Mouse (Mus musculus) adrenal gland, postnatal 36 days (tissue): ENCODE measurements around the gene Ucp2. TPM values are rescaled to one million over a fixed set of nuclear protein-coding genes. Genes with fewer than 3 reads are reported as not detected.

ENCODE experiments used
- DNase-seq, 2 experiments: peaks; one replicate each; pipeline ENCODE4 v3.0.0; 2021; ENCODE audit warnings: mixed read lengths in 1 of 2
- long read RNA-seq, 2 experiments: library from polyadenylated mRNA; stranded (forward); transcript quantifications; one replicate each; pipeline ENCODE4 v2.0.0; 2021; ENCODE audit warnings: borderline sequencing depth in 2 of 2
- total RNA-seq, 2 experiments: library from RNA; stranded (reverse); gene quantifications; 2 replicates each; pipeline ENCODE4 v1.2.3; 2021

Ucp2 gene
- total RNA-seq, result 100 to 1,000 TPM; 187 to 302 TPM
- long read RNA-seq, experiment 1, transcript Ucp2-202 (8 exons, 3,988 nt), result major isoform, 36 of 50 reads
- long read RNA-seq, experiment 1, partial matches to known transcripts, result 10 of 50 reads
- long read RNA-seq, experiment 1, other reads (novel, unspliced or antisense), result 4 of 50 reads
- long read RNA-seq, experiment 2, transcript Ucp2-202 (8 exons, 3,988 nt), result major isoform, 38 of 45 reads
- long read RNA-seq, experiment 2, partial matches to known transcripts, result 5 of 45 reads
- long read RNA-seq, experiment 2, other reads (novel, unspliced or antisense), result 2 of 45 reads

DNA sequence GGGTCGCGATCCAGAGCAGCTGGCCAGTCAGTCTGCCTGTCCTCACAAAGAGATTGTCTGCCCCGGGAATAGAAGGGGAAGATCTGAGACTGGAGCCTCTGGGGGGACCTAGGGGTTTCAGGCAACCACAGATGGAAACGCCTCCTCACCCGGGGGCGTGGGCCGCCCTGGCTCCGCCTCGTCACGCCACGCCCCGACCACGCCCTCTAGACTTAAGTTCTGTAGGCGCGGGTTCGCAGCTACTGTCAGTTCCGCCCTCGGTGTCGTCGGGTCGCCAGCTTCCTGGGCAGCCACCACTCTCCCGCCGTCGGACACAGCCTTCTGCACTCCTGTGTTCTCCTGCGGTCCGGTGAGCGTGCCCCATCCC lies at the start of gene Ucp2:
Gene Ucp2, plus strand, starts transcription at position 221 of the 367 bp plus-strand sequence.
- peak; percentile 87 to 91 for DNase-seq

DNA sequence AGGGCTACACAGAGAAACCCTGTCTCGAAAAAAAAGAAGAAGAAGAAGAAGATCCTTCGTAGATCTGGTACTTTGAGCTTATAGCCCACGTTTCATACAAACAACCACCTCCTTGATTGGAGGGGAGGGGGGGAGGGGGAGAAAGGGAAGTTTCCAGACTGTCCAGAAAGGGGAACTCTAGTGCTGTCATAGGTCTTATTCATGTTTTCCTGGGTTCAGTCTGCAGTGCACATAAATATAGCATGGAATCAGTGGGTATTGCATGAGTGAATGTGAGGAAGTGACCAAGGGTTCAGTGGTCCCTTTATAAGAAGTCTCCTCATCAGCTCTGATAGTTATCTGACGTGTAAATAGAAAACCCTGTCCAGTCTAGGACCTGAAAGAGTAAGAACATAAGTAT lies 49.4 kb upstream of the Ucp2 start:
- no peak for DNase-seq

DNA sequence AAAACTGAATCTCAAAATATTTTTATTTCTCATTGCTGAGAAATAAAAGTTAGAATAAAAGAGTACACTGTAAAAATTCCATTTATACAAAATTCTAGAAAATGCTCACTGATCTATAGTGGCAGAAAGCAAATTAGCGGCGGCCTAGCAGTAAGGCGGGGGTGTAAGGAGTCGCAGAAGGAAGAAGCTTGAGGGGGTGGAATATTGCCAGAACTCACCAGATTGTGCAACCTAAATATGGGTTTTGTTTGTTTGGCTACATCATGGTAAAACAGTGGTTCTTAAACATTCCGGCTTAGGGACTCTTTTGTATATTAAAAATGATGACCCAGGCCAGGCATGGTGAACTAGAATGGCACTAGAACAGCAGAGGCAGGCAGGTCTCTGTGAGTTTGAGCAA lies 46.9 kb upstream of the Ucp2 start:
- no peak for DNase-seq

DNA sequence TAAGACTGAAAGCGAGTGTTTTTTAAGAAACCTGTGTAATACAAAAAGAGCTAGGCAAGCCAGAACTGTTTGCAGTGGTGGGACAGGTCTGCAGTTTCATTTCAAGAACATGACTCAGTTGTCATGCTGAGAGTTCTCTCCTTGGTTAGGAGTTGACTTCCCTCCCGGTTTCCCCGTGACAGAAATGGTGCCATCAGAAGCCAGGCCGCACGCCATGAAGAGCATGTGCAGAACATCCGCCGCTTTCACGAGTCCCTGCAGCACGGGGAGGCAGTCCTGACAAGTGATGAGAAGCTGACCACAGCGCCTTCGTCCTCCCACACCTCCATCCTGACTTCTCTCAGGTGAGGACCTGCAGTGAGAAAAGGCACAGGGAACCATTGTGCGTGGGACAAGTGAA lies 44.6 kb upstream of the Ucp2 start:
- DNase-seq, result no peak

DNA sequence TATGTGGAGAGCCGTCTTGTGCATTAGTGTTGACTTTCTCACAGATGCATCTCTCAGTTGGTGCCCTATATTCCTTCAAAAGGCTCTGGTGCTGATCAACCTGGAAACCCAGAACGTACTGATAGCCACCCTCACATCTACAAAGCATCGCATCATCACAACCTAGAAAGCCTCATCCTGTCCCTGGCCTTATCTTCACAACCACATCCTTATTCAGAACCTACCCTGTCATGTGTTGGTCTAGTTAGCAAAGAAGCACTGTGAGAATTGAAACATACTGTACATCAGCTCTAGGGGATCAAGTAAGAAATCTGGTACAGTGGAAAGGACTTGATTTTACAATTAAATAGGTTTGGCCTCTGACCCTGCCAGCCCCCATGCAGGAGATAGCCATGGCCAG lies 44.2 kb upstream of the Ucp2 start:
- no peak for DNase-seq

DNA sequence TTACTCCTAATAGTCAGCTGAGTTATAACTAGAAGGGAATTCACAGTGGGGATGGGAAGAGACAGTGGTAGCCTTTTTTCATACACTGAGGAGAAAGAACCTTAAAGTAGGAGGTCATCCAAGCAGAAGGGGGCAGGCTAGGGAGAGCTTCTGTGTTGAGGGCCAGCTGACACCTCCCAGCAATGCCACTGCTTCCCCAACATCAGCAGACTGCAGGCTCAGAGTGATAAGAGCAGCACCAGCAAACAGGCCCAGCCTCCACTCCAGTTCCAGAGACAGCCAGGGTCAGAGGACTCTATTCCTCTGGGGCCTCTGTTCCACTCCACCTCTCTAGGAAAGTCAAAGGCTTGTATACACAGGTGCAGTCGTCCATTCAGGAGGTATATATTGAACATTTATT lies 35.0 kb upstream of the Ucp2 start:
- DNase-seq, result no peak

DNA sequence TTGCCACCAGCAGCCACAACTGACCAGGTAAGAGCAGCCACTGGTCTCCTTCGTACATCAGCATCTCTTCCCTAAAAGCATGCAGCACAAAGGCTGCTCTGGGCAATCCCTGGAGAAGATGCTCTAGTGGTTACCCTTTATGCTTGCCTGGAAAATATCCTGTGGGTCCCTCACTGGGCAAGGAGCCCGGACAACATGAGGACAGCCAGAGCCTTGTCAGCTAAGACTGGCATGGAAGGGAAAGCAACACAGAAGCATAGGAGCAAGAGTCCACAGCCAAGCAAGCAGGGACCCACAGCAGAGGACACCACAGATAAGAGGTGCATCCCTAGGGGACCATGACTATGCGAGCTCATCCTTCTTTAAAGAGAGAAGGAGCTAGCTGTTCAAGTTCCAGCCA lies 33.3 kb upstream of the Ucp2 start:
- no peak for DNase-seq

DNA sequence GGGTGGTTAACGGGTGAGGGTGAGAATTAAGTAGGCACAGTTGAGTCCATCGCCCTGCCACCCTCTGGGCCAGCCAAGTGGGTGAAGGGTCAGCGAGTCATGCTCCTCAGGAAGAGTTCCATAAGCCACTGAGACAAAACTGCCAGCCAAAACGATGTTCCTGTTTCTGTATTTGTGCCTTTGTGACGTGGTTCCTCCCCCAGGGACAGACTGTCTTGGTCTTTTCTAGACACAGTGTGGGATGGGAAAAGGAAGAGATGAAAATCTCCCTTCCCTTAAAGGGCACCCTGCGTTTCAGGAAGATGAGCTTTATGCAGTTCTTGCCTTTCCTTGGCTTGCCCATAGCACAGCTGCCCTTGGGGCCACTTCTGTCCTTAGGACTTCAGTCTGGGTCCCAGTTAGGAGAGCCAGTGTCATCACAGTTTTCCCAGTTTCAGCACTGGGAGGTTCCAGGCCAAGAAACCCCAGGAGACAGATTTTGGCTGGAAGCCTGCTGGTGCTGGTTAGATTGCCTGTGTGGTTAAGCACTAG lies 31.5 kb upstream of the Ucp2 start:
- peak; percentile 76 to 87 for DNase-seq

DNA sequence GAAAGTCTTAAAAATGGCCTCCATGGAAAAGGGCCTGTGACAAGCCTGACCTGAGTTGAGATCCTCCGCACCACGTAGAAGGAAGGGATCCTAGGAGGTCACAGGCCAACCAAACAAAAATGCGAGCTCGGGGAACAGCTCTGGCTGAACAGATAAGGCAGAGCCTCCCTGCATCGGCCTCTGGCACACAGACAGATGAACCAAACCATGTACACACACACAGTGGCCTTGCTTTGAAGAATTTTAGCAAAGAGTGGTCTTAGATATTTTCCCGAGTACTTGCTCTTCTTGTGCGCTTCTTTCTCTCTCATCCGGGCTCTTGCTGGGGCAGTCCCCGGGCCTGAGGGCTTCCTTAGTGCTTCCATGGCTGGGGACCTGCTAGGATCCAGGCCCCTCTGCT lies 29.9 kb upstream of the Ucp2 start:
- DNase-seq, result no peak

DNA sequence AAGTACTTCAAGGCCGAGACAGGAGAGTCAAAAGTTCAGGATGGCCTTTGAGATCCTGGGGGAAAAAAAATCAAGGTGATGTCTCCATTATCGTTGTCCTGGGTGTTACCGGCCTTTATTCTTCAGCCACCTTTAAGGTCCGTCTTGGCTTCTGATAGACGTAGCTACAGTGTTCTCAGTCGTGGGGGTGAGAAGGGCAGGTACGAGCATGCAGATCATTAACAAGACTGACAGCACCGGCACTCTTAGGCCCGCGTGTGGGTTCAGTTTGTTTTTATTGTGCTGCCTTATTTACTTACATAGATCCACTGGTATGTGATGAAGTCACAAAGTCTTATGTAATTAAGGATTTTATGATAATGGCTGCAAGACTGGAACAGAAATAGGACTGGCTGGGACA lies 29.4 kb upstream of the Ucp2 start:
- DNase-seq, result no peak

DNA sequence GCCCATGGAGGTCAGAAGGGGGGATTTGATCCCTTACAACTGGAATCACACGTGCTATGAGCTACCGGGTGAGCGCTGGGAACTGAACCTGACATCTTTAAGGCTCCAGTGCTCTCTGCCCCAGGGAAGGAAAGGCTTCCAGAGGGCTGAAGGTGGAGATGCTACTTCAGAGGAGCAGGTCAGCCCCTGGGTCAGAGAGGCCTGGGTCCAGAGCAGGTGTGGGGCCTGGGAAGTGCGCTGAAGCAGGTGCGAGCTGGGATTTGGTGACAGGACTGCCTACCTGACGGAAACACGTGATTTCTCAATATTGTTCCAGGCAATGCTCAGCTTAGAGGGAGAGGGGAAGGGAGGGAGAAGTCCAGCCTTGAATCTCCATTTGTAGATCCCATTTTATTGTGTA lies 28.9 kb upstream of the Ucp2 start:
- no peak for DNase-seq

DNA sequence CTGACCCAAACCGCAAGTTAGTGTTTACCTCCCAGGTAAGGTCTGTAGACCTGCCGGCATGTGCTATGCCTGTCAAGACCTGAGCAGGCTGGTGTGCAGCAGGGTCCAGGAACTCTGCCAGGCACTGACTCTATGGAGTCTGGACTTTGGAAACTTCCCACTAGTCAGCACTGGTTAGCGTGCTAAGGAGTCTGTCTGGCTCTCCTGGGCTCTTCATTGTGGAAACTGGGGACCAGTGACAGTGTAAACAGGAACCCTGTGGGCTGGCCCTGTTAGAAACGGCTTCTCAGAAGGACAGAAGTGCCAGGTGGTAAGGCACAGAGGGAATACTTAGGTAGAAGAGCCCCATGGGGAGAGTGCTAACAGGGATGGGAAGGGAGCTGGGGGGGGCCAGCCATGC lies 27.9 kb upstream of the Ucp2 start:
- DNase-seq, result no peak

DNA sequence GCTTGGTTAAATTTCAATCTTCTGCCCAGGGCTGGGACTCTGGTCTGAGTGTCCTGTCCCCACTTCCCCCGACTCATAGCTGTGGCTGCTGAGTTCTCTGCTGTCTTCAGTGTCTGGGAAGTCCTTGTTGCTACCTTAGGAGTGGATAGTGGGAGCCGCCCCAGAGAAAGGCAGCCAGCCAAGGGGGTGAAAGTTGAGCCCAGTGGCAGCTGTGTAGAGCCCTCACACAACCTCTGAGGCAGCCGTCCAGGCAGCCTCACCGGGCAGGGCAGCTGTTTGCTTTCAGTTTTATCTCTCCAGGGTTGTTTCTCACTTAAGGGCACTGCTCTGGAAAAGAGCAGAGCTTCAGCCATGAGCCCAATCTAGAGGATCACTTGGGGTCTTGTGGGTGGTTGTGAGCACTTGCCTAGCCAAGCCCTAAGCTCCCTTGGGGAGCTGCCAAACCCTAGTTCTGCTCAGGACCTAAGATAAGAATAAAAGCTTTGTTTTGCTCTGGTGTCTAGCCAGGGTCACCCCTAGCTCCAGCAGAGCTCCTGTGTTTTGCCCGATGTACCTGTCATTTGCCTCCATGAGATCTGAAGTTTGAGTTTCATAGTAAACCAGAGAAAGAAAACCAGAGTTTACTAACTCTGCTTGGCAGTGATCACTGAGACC lies 27.4 kb upstream of the Ucp2 start:
- DNase-seq, result peak; percentile 83 to 91

DNA sequence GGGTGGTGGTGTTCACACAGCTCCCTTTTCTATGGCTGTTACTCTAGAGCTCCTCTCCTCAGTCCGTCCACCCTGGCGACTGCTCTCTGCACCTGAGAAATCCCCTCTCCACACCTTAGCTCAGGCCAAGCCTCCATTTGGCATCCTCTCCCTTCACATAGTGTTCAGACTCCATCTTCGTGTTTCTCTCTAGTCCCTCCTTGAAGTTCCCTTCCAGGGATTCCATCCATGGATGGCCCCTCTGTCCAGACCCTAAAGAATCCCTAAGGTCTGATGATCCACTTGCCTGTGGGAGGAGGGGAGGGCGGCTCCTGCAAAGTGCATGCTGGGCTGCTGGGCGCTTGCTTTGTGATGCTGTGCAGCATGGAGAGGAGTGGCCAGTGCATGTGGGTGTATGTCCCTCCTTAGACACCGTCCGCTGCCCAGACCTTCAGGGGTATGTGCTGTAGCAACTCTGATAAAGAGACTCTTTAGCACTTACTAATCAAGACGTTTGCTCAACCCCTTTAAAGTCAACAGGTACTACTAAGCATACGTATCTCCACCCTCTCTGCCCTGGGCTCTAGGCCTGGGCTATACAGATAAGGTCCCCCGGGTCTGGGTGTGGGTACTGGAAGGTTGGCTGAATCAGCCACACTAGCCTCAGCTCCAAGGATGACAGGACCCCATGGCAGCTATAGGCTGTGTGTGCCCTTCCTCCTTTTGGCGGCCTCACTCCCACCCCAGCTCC lies 26.2 kb upstream of the Ucp2 start:
- DNase-seq, result no peak

DNA sequence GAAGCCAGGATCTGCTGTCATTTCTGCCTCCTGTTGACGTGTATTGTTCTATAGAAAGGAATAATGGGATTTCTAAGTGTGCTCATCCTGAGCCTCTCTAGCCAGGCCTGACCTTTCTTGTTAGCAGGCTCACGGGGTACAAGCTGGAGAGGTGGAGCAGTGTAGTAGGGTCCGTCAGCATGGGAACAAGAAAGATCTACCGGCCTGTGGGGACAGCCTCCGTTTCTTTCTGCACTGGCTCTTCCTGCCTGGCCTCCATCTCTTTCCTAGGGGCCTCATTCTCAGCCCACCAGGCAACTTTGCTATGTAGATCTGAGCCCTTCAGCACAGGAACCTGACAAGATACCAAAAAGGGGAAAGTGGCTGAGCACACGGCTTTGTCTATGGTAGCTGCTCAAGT lies 24.4 kb upstream of the Ucp2 start:
- no peak for DNase-seq

DNA sequence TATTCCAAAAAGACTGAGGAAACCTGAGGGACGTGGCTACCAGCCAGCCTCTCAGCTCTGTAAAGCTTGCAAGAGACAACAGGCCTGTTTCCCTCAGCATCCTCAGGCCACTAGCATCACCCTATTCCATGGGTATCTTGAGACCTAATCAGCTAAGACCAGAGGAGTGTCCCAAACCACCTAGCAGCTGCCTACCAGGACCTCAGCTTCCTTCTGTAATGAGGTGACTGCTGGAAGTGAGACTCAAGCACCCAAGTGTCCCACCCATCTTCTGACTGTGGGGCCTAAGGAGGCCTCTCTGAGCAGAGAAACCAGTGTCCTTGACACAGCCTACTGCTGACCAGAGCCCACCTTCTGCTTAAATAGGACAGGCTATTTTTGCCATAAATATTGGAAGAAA lies 23.6 kb upstream of the Ucp2 start:
- DNase-seq, result no peak

DNA sequence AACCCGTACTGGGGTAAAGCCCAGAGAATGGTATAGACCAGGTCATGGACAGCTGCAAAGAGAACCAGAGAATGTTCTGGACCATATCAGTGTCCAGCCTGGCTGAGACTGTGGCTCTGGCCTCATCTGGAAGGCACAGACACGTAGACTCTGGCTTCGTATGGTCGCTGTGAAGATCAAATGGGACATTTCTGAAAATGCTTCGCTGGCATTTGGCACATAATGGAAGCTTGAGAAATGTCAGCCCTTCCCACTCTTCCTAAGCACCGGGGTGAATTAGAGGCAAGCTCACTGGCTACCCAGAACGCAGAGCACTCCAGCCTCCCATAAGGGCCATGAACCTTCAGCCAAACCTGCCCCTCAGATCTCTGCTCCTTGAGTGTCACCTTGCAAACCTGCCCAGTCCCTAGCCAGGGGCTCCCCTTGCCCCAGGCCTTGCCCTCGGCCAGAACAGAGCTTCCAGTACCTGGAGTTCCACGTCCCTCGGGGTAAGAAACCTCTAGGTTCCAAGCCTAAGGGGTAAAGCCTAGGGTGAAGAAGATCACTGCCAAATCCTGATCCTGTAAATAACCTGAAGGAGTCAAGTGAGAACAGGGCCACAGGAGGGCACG lies 22.2 kb upstream of the Ucp2 start:
- DNase-seq, result no peak

DNA sequence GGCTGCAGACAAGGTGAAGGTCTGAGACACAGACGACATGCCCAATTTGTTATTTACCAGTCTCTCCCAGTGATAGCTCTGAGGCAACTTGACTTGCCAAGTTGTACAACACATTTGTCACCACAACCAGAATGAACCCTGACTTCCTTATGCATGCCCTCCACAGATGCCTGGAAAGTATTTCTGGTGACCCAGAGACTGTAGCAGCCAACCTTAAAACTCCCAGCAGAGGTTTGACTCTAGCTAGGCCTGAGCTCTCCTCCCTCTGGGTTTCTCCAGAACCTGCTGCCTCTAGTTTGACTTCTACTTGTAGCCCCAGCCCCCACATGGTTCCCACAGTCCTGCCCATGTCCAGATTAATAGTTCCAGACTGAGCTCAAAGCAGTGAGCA lies 21.7 kb upstream of the Ucp2 start:
- DNase-seq, result no peak

DNA sequence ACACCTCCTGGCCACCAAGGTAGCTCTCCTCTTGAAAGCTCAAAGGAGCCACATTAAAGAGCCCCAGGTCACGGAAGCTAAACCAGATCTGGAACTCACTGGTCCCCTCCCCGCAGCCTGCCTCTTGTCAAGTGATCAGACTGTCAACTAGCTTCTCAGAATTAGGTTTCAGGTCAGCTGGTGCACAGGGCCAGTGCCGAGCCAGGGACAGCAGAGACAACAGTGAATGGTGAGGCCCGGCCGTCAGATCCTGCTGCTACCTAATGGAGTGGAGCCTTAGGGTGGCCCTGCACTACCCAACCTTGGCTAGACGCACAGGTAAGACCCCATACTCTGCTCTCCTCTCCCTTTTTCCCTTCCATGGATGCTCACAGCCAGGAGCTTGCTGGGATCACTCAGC lies 20.4 kb upstream of the Ucp2 start, which contains the start of gene Ucp3:
Gene Ucp3, plus strand, starts transcription at position 214 of the 400 bp plus-strand sequence.
- peak in 1 of 2 experiments; percentile 51 for DNase-seq

DNA sequence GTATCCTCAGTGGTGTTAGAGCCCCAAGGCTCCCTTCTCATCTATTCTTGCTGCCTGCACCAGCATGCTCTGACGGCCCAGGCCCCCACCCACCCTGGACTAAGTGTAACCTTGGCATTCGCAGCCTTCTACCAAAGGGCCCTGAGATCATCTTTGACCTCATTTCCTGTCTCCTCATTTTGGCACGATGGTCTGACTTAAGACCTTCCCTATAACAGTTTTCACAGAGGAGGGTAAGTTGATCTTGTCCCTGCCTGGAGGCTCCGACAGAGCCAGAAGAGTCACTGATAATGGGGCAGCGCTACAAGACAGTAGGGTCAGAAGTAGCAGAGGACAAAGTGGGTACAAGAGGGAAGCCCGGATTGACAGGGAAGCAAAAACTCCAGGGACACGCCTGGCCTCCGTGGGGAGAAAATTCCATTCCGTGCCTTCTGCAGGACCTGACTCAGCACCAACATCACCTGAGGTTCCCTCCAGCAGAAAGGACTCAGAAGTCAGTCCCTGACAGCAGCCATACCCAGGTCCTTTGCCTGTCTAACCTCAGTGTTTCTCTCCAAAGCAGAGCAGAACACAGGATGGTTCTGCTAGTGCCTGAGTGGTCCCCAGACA lies 19.2 kb upstream of the Ucp2 start:
- DNase-seq, result no peak

DNA sequence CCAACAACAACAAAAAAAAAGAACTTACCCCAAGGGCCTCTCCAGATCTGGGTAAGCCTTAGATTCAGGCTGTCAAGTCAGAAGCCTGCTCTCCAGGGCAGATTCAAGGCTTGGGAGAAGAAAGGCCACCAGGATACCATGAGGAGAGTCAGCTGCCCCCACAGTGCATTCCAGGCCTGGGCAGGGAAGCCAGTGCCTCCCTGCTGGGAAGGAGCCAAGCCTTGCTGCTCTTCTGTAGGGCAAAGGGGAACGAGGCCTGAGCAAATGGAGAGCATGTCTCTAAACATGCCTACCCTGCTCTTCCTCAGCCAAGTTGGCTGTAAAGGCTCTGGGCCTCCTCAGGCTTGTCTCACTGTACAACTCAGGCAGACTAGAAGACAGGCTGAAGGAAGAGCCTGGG lies 18.5 kb upstream of the Ucp2 start:
- peak; percentile 66 to 81 for DNase-seq

DNA sequence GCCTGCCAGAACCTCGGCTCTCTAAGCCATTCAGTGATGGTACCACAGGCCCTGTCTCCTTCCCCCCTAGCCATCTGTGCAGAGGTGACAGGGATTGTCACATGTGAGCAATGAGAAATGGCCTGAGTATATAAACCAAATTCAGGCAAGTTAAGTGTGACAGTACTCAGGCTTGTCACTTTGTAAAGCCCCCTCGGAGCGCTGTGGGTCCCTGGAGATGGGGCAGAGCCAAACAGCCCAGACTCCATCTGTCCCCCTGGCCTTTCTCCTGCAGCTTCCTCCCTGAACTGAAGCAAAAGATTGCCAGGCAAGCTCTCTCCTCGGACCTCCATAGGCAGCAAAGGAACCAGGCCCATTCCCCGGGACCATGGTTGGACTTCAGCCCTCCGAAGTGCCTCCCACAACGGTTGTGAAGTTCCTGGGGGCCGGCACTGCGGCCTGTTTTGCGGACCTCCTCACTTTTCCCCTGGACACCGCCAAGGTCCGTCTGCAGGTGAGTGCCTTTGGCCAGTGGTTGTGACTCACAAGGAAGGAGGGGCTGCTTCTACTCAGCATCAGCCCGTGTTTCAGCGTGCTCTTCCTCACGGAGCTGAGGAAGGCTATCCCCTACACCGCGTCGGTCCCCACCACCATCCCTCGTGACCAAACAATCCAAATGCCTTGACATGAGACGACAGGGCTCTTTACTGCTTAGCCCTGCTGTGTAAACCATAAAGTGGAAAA lies 13.9 kb upstream of the Ucp2 start:
- no peak for DNase-seq
